Mouse (Mus musculus): ENCODE results near the gene Smim20. TPM values are rescaled to one million over a fixed set of nuclear protein-coding genes. Genes with fewer than 3 reads are reported as not detected.

Smim20 gene
- total and polyA plus RNA-seq, 2 experiments, result 36.3 to 42.4 TPM

DNA sequence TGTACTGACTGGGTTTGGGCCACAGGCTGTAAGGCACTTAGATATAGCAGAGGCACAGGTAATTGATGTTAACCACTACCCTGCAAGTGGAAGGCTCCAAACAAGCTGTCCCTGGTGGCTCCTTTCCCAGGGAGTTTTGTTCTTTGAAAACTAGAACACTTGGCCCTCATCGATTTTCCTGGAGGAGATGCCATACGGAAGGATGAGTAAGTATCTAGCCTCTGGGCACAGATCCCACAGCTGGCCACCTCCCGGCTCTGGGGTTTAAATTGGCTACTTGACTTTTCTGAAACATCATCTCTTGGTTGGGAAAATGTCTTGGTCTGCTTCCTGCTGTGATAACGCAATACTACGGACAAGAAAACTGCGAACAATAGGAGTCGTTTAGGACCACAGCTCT lies 28.1 kb upstream of the Smim20 start:
- H3K27ac ChIP-seq (replicated peaks; ENCODE audit: insufficient read depth, low read depth, low read length), result no peak overlapping the region
- H3K36me3 ChIP-seq (ENCODE audit: control insufficient read depth, insufficient read depth, low read length), result no peaks in the 10 kb centered on the region
- WGBS, result 82% methylated on average over 7 of the region's 7 CpGs
- no peaks in the 10 kb centered on the region for H3K79me2 ChIP-seq (ENCODE audit: control insufficient read depth, insufficient read depth, low read length)
- H3K4me1 ChIP-seq (ENCODE audit: control insufficient read depth, insufficient read depth, low read length), result peaks cover 7% of the 10 kb centered on the region; the same call in 1 of the 2 replicates
- no peak for DNase-seq (ENCODE audit: extremely low read depth, low read depth, low spot score)
- no peak for TF ChIP-seq POLR2A (IDR thresholded peaks at IDR 0.05; ENCODE audit: extremely low read depth, insufficient read depth, low read length)
- TF ChIP-seq CTCF (IDR thresholded peaks at IDR 0.05; ENCODE audit: low read depth, low read length), result no peak
- no peak overlapping the region for H3K9ac ChIP-seq (ENCODE audit: low read depth, low read length)
- H3K27me3 ChIP-seq (ENCODE audit: control insufficient read depth, insufficient read depth, low read length), result no peaks in the 10 kb centered on the region
- no peak overlapping the region for H3K4me3 ChIP-seq (ENCODE audit: insufficient read depth, low read depth, low read length)

DNA sequence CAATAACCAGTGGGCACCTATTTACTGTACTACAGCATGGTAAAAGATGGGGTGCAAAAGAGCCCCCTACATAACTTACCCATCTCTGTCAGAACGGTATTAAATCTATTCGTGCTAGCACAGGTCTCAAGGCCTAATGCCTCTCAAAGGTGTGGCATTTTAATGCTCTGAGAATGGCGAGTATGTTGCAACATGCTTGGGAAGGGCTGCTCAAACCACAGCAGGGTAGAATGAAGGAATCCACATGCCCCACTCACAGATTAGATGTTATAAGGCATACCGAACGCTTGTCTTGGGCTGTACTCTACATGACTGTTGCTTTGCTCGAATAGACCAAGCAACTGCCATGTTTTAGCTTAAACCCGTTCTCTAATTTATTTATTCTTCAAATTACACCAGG lies 27.7 kb upstream of the Smim20 start:
- no peak overlapping the region for H3K4me3 ChIP-seq (ENCODE audit: insufficient read depth, low read depth, low read length)
- H3K4me1 ChIP-seq (ENCODE audit: control insufficient read depth, insufficient read depth, low read length), result peaks cover 7% of the 10 kb centered on the region; the same call in 1 of the 2 replicates
- WGBS, result 94% methylated on average over 7 of the region's 7 CpGs
- no peak overlapping the region for H3K27ac ChIP-seq (replicated peaks; ENCODE audit: insufficient read depth, low read depth, low read length)
- no peaks in the 10 kb centered on the region for H3K27me3 ChIP-seq (ENCODE audit: control insufficient read depth, insufficient read depth, low read length)
- H3K79me2 ChIP-seq (ENCODE audit: control insufficient read depth, insufficient read depth, low read length), result no peaks in the 10 kb centered on the region
- DNase-seq (ENCODE audit: extremely low read depth, low read depth, low spot score), result no peak
- H3K36me3 ChIP-seq (ENCODE audit: control insufficient read depth, insufficient read depth, low read length), result no peaks in the 10 kb centered on the region
- no peak for TF ChIP-seq POLR2A (IDR thresholded peaks at IDR 0.05; ENCODE audit: extremely low read depth, insufficient read depth, low read length)
- no peak overlapping the region for H3K9ac ChIP-seq (ENCODE audit: low read depth, low read length)

DNA sequence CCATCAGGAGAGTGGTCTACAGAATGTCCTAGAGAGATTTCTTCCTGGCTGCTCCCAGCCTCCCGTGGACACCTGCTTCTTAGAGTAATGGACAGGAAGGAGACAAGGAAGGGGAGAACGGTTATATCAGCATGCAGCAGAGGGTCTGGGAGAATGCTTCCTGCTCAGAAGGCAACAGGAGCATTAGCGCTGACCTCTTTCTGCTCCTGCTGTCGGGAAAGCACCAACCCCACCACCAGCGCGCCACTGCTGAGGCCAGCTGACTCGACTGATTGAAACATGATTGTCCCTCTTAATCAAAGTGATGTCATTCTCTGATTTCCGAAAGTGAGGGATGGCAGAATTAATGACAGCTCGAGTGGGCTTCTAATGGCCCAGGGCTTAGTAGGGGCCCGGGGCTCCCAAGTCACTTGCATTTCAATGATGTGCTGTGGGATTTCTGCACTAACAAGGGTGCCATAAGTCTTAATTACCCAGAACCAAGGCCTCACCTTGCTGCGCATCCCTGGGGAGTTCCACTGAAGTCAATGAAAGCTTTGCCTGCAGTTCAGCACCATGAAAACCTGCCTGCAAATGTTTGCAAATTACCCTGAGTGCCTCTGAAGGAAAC lies 26.9 kb upstream of the Smim20 start:
- TF ChIP-seq POLR2A (IDR thresholded peaks at IDR 0.05; ENCODE audit: extremely low read depth, insufficient read depth, low read length) (no peak), CTCF (IDR thresholded peaks at IDR 0.05; ENCODE audit: low read depth, low read length) (no peak)
- no peak overlapping the region for H3K9ac ChIP-seq (ENCODE audit: low read depth, low read length)
- H3K79me2 ChIP-seq (ENCODE audit: control insufficient read depth, insufficient read depth, low read length), result no peaks in the 10 kb centered on the region
- DNase-seq (ENCODE audit: extremely low read depth, low read depth, low spot score), result no peak
- H3K4me1 ChIP-seq (ENCODE audit: control insufficient read depth, insufficient read depth, low read length), result peaks cover 7% of the 10 kb centered on the region; the same call in 1 of the 2 replicates
- no peak overlapping the region for H3K4me3 ChIP-seq (ENCODE audit: insufficient read depth, low read depth, low read length)
- H3K36me3 ChIP-seq (ENCODE audit: control insufficient read depth, insufficient read depth, low read length), result no peaks in the 10 kb centered on the region
- H3K27me3 ChIP-seq (ENCODE audit: control insufficient read depth, insufficient read depth, low read length), result no peaks in the 10 kb centered on the region
- WGBS, result 80% methylated on average over 11 of the region's 11 CpGs
- no peak overlapping the region for H3K27ac ChIP-seq (replicated peaks; ENCODE audit: insufficient read depth, low read depth, low read length)

DNA sequence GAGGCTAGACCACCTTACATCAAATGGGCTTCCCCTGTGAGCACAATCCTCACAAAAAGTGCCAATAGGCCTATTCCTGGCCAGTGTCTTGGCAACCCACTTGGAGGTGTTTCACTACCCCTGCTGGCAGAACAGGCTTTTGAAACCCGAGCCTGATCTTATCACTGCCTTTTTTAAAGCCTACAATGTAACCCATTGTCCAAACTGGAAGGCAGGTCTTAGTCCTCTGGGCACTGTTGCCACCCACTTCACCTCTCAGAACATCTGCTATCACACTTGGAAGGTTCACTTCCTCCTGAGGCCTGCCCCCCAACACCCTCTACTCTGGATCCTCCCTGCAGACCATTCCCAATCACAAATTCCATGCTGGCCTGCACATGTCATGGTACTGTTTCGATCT lies 25.8 kb upstream of the Smim20 start:
- DNase-seq (ENCODE audit: extremely low read depth, low read depth, low spot score), result no peak
- WGBS, result 63% methylated on average over 2 of the region's 2 CpGs
- Histone ChIP-seq H3K36me3 (ENCODE audit: control insufficient read depth, insufficient read depth, low read length) (no peaks in the 10 kb centered on the region), H3K79me2 (ENCODE audit: control insufficient read depth, insufficient read depth, low read length) (no peaks in the 10 kb centered on the region), H3K4me1 (ENCODE audit: control insufficient read depth, insufficient read depth, low read length) (peaks cover 6% of the 10 kb centered on the region; the same call in 1 of the 2 replicates), H3K27ac (replicated peaks; ENCODE audit: insufficient read depth, low read depth, low read length) (no peak overlapping the region), H3K4me3 (ENCODE audit: insufficient read depth, low read depth, low read length) (no peak overlapping the region), H3K9ac (ENCODE audit: low read depth, low read length) (no peak overlapping the region), H3K27me3 (ENCODE audit: control insufficient read depth, insufficient read depth, low read length) (no peaks in the 10 kb centered on the region)
- TF ChIP-seq POLR2A (IDR thresholded peaks at IDR 0.05; ENCODE audit: extremely low read depth, insufficient read depth, low read length) (no peak), CTCF (IDR thresholded peaks at IDR 0.05; ENCODE audit: low read depth, low read length) (no peak)

DNA sequence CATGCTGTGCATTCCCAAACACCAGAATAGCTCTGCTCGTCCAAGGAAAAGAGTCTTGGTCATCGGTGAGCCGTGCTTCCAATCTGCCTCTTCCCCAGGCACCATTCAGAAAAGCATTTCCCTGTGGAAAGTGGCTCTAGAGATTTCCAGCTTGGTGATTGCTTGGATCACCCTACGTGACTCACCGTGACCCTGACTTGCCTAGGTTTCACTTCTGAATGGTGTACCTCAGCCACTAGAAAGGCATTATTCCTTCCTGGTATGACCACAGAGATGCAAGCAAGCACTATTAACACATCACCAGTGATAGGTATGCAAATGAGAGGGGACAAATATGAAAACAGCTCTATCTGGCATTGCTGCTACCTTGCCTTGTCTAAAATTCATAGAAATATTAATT lies 24.9 kb upstream of the Smim20 start:
- Histone ChIP-seq H3K27me3 (ENCODE audit: control insufficient read depth, insufficient read depth, low read length) (no peaks in the 10 kb centered on the region), H3K4me3 (ENCODE audit: insufficient read depth, low read depth, low read length) (no peak overlapping the region), H3K36me3 (ENCODE audit: control insufficient read depth, insufficient read depth, low read length) (no peaks in the 10 kb centered on the region), H3K27ac (replicated peaks; ENCODE audit: insufficient read depth, low read depth, low read length) (no peak overlapping the region), H3K9ac (ENCODE audit: low read depth, low read length) (no peak overlapping the region), H3K79me2 (ENCODE audit: control insufficient read depth, insufficient read depth, low read length) (no peaks in the 10 kb centered on the region), H3K4me1 (ENCODE audit: control insufficient read depth, insufficient read depth, low read length) (peaks cover 3% of the 10 kb centered on the region; the same call in 1 of the 2 replicates)
- DNase-seq (ENCODE audit: extremely low read depth, low read depth, low spot score), result no peak
- TF ChIP-seq POLR2A (IDR thresholded peaks at IDR 0.05; ENCODE audit: extremely low read depth, insufficient read depth, low read length), result no peak
- TF ChIP-seq CTCF (IDR thresholded peaks at IDR 0.05; ENCODE audit: low read depth, low read length), result no peak
- 93% methylated on average over 5 of the region's 5 CpGs for WGBS

DNA sequence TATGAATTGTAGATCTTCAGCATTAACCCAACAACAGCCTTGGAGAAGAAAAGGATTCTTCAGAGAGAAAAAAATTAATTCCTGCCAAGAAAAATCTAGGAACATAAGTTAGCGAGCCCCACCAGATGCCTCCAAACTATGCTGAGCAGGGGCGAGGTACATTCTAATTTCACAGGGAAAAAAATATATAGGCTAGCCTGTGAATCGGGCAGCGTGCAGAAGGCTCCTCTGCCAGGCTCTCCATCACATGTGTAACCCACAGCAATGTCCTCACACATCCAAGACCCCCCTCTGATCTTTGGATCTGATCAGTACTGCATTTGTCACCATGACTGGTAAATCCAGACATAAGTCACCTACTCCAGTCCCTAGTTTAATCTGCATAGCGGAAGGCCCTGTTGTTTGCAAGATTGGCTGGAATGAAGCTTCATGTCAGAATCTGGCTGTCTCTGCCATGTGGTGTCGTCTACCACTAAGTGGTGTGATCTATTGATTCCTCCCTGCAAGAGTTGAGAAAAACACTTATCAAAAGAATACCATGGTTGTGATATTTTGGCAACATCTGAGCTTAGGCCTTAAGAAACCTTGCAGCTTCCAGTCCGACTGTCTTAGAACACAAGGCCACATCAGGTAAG lies 23.9 kb upstream of the Smim20 start:
- WGBS, result 91% methylated on average over 7 of the region's 7 CpGs
- Histone ChIP-seq H3K36me3 (ENCODE audit: control insufficient read depth, insufficient read depth, low read length) (no peaks in the 10 kb centered on the region), H3K4me1 (ENCODE audit: control insufficient read depth, insufficient read depth, low read length) (no peaks in the 10 kb centered on the region; the same call in 1 of the 2 replicates), H3K9ac (ENCODE audit: low read depth, low read length) (no peak overlapping the region), H3K4me3 (ENCODE audit: insufficient read depth, low read depth, low read length) (no peak overlapping the region), H3K79me2 (ENCODE audit: control insufficient read depth, insufficient read depth, low read length) (no peaks in the 10 kb centered on the region), H3K27ac (replicated peaks; ENCODE audit: insufficient read depth, low read depth, low read length) (no peak overlapping the region), H3K27me3 (ENCODE audit: control insufficient read depth, insufficient read depth, low read length) (no peaks in the 10 kb centered on the region)
- no peak for TF ChIP-seq POLR2A (IDR thresholded peaks at IDR 0.05; ENCODE audit: extremely low read depth, insufficient read depth, low read length)
- TF ChIP-seq CTCF (IDR thresholded peaks at IDR 0.05; ENCODE audit: low read depth, low read length), result no peak
- no peak for DNase-seq (ENCODE audit: extremely low read depth, low read depth, low spot score)

All from liver, adult 2 months (tissue).